Mouse (Mus musculus) mesoderm, embryonic 11.5 days (tissue): ENCODE results near the gene Itgav.

ENCODE experiments used
- DNase-seq: peaks from one replicate; pipeline ENCODE4 v3.0.0-alpha.2; 2012; ENCODE audit warnings: low read depth, low spot score

Itgav gene

GRCm38 (mm10) chr2:83745257-83745656 is 21.1 kb downstream of the Itgav start:
- no peak for DNase-seq

GRCm38 (mm10) chr2:83748581-83749118 is 24.5 kb downstream of the Itgav start:
- no peak for DNase-seq

GRCm38 (mm10) chr2:83753008-83753407 is 28.8 kb downstream of the Itgav start:
- DNase-seq: no peak

- DNase-seq: no peak
Observed at GRCm38 (mm10) chr2:83754306-83754837, 30.2 kb downstream of the Itgav start.

- DNase-seq: no peak
Observed at GRCm38 (mm10) chr2:83758606-83759215, 34.5 kb downstream of the Itgav start.

- peak; percentile 48 for DNase-seq
Observed at GRCm38 (mm10) chr2:83759216-83759648, 35.0 kb downstream of the Itgav start.

GRCm38 (mm10) chr2:83759667-83760066 is 35.5 kb downstream of the Itgav start:
- DNase-seq: no peak

GRCm38 (mm10) chr2:83760112-83760511 is 35.9 kb downstream of the Itgav start:
- no peak for DNase-seq

GRCm38 (mm10) chr2:83761506-83761905 is 37.3 kb downstream of the Itgav start:
- no peak for DNase-seq

- no peak for DNase-seq
Observed at GRCm38 (mm10) chr2:83762106-83762855, 38.1 kb downstream of the Itgav start.

GRCm38 (mm10) chr2:83766058-83766457 is 41.9 kb downstream of the Itgav start:
- DNase-seq: no peak

- no peak for DNase-seq
Observed at GRCm38 (mm10) chr2:83766878-83767277, 42.7 kb downstream of the Itgav start.

- no peak for DNase-seq
Observed at GRCm38 (mm10) chr2:83768311-83769047, 44.3 kb downstream of the Itgav start.

- peak; percentile 63 for DNase-seq
Observed at GRCm38 (mm10) chr2:83771155-83771812, 47.1 kb downstream of the Itgav start.

GRCm38 (mm10) chr2:83791330-83792073 is 67.3 kb downstream of the Itgav start:
- DNase-seq: no peak

GRCm38 (mm10) chr2:83792102-83792501 is 67.9 kb downstream of the Itgav start:
- DNase-seq: no peak

GRCm38 (mm10) chr2:83795766-83796165 is 71.6 kb downstream of the Itgav start:
- DNase-seq: no peak

- no peak for DNase-seq
Observed at GRCm38 (mm10) chr2:83797902-83798497, 73.8 kb downstream of the Itgav start.

GRCm38 (mm10) chr2:83812483-83813272 is 88.5 kb downstream of the Itgav start, which contains the start of gene Fam171b:
TSS of gene Fam171b (plus strand) at chr2:83812636.
- DNase-seq: peak; percentile 81
